Mouse (Mus musculus) lung, postnatal 10 days (tissue): ENCODE data around the gene Pex14.

Experiments used
- DNase-seq: peaks from one replicate; pipeline ENCODE4 v3.0.0; 2021

Gene Pex14

DNA sequence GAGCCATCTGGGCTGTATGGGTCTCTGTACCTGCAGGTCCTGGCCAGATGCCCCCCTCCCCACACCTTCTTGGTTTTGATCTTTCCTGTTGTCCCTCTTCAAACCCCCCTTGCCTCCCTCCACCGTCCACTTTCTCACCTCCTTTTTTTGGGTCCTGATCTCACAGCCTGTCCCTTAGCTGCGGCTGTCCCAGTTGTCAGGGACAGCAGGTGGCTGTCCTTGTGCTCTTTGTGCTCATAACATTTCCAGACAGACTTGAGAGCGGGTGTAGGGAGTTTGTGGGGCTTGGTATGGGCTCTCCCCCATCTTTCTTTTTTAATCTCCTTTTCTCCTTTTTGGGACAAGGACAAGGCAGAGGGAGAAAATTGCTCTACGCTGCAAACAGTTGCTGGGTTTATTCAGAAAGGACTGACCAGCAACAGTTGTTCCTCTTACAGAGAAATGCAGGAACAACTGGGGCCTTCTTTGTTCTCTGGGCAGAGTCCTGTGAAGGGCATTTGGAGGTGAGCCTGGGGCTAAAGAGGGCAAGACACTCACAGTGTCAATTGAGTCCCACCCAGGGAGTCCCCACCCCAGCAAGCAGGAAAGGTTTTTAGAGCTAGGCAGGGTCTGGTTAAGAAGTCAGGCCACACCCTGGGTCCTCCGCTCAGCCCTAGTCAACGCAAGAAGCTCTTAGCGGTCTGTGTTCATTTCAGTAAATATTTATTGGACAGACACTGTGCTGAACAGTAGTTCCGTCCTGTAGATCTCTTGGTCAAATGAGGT is 186.7 kb downstream of the Pex14 start:
- DNase-seq, result peak; percentile 61

DNA sequence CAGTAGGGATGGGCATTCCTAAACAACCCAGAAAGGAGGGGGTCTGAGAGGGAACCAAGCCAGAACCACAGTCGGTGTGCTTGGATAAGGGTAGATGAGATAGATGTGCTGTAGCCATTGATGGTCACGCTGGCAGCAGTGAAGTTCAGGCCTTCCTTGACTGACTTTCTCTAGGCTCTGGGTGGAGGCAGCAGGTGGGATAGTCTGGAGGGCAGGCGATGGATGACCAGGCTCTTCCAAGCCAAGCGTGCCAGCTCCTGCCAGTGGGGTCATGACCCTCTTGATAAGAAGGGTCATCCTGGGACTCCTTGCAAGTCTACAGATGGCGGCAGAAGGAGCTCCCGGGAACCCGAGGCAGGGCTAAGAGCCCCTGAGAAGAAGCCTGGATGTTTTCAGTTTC is 187.5 kb downstream of the Pex14 start:
- DNase-seq, result no peak
